Mouse (Mus musculus) spleen, adult 2 months (tissue): ENCODE measurements around the gene Pitpnc1. TPM values are rescaled to one million over a fixed set of nuclear protein-coding genes. Genes with fewer than 3 reads are reported as not detected.

Source experiments
- DNase-seq, 2 experiments: peaks; one replicate each; pipeline versions ENCODE4 v3.0.0 to v3.0.0-alpha.2; 2012 to 2021; ENCODE audit warnings: low spot score in 2 of 2, low read depth in 1 of 2
- H3K27ac ChIP-seq: fragments of 200-500 bp; 2 replicates; pipeline ENCODE4 v1.5.1; 2012; ENCODE audit warnings: low read length, inconsistent platforms; ENCODE audit not compliant: insufficient read depth
- H3K27me3 ChIP-seq: fragments of 200-500 bp; 2 replicates; pipeline ENCODE4 v1.6.1; 2012; ENCODE audit warnings: mild to moderate bottlenecking, moderate library complexity, low read length, inconsistent platforms; ENCODE audit not compliant: control insufficient read depth, insufficient read depth
- H3K36me3 ChIP-seq: fragments of 200-500 bp; 2 replicates; pipeline ENCODE4 v1.6.1; 2012; ENCODE audit warnings: mild to moderate bottlenecking, low read length, inconsistent platforms; ENCODE audit not compliant: control insufficient read depth, insufficient read depth
- H3K4me1 ChIP-seq: fragments of 200-500 bp; 2 replicates; pipeline ENCODE4 v1.6.1; 2011; ENCODE audit warnings: inconsistent platforms; ENCODE audit not compliant: control insufficient read depth, insufficient read depth, insufficient read length
- H3K4me3 ChIP-seq: fragments of 200-500 bp; 2 replicates; pipeline ENCODE4 v1.5.1; 2011; ENCODE audit warnings: mild to moderate bottlenecking, inconsistent platforms; ENCODE audit not compliant: insufficient read depth, insufficient read length; ENCODE audit errors: extremely low read depth
- CTCF ChIP-seq: fragments of 200-500 bp; IDR thresholded peaks from 2 replicates; pipeline ENCODE4 v1.5.1; 2011; ENCODE audit warnings: mild to moderate bottlenecking, inconsistent platforms; ENCODE audit not compliant: insufficient read depth, insufficient read length, insufficient replicate concordance; ENCODE audit errors: extremely low read depth
- POLR2A ChIP-seq: fragments of 200-500 bp; IDR thresholded peaks from 2 replicates; pipeline ENCODE4 v1.6.1; 2011; ENCODE audit warnings: low read depth, low read length, inconsistent platforms
- WGBS: fragments of 180-500 bp; shearing (Covaris S2); methylation state at CpG from one replicate; pipeline ENCODE4 v1.1.7; 2018; 5-methylcytosine and 5-hydroxymethylcytosine counted together
- polyA plus RNA-seq: library from polyadenylated mRNA; depleted of rRNA; stranded (reverse); fragments of >200 nt; gene quantifications from 2 replicates; pipeline ENCODE4 v1.2.3, GENCODE M21; 2012

The Pitpnc1 gene
- polyA plus RNA-seq, 1 experiment: 6.4 TPM

DNA sequence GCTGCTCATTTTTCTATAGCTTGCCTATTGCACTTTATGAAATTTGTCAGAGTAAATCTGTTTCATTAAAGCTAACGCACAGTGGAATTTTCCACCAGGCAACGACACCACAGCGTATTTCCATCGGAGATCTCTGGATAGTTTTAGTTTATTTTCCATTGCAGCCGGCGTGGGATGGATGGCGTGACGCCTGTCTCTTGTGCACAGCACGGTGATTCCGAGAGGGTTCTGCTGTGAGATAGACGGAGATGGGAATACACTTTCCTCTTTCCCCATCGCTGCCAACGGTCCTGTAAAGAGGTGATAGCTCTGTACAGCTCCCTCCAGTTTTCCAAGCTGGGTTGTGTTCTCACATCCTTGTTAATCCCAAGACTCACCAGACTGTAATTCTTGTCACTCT, 138.2 kb downstream of the Pitpnc1 start:
- Histone ChIP-seq H3K27me3 (no peaks in the 10 kb centered on the region), H3K27ac (no peak overlapping the region), H3K4me1 (no peaks in the 10 kb centered on the region; the same call in 1 of the 2 replicates), H3K4me3 (no peak overlapping the region), H3K36me3 (0 out of 2 replicates have a peak, but pooled peaks cover 2% of the 10 kb centered on the region)
- 97% methylated on average over 13 of the region's 13 CpGs for WGBS
- no peak for DNase-seq
- no peak for TF ChIP-seq POLR2A
- TF ChIP-seq CTCF: no peak

DNA sequence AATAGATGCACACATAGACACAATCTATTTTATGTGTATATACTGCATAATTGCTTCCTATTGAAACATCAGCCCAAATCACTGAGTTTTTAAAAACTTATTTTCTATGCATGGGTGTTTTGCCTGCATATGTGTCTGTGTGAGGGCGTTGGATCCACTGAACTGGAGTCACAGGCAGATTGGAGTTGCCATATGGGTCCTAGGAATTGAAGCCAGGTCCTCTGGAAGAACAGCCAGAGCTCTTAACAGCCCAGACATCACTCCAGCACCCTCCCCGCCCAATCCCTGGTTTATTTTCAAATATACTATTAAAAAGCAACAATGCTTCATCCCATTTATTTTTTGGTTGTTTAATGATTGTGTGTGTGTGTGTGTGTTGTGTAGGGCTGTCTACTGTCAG, 139.1 kb downstream of the Pitpnc1 start:
- no peak for TF ChIP-seq POLR2A
- no peak for TF ChIP-seq CTCF
- Histone ChIP-seq H3K36me3 (0 out of 2 replicates have a peak, but pooled peaks cover 2% of the 10 kb centered on the region), H3K4me1 (no peaks in the 10 kb centered on the region; the same call in 1 of the 2 replicates), H3K27ac (no peak overlapping the region), H3K27me3 (no peaks in the 10 kb centered on the region), H3K4me3 (no peak overlapping the region)
- 95% methylated on average over 2 of the region's 2 CpGs for WGBS
- no peak for DNase-seq

DNA sequence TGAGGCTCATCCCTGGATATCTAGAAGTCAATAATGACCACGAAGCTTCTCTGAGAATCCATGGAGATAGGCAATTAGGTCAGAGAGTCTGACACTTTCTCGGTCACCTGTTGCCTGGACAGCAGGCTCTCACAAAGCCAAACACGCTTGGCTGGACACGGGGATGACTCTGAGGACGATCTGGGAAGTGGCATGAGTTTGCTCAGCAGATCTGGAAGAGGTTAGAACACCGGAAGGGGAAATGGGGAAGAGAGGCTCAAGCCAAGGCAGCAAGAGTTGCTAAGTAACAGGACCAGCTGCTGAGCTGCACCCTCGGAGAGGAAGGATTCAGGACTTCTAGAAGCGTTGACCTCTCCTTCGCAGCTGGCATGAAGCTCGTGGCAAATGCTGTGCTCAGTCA, 143.2 kb downstream of the Pitpnc1 start:
- H3K4me1 ChIP-seq: no peaks in the 10 kb centered on the region
- H3K36me3 ChIP-seq: no peaks in the 10 kb centered on the region
- TF ChIP-seq POLR2A (no peak), CTCF (no peak)
- no peak for DNase-seq
- no peak overlapping the region for H3K4me3 ChIP-seq
- H3K27me3 ChIP-seq: no peaks in the 10 kb centered on the region
- 74% methylated on average over 10 of the region's 10 CpGs for WGBS
- no peak overlapping the region for H3K27ac ChIP-seq

- TF ChIP-seq CTCF (no peak), POLR2A (no peak)
- 90% methylated on average over 14 of the region's 14 CpGs for WGBS
- H3K36me3 ChIP-seq: 0 out of 2 replicates have a peak, but pooled peaks cover 1% of the 10 kb centered on the region
Measured at GRCm38 (mm10) chr11:107325739-107326725, 144.5 kb downstream of the Pitpnc1 start.

DNA sequence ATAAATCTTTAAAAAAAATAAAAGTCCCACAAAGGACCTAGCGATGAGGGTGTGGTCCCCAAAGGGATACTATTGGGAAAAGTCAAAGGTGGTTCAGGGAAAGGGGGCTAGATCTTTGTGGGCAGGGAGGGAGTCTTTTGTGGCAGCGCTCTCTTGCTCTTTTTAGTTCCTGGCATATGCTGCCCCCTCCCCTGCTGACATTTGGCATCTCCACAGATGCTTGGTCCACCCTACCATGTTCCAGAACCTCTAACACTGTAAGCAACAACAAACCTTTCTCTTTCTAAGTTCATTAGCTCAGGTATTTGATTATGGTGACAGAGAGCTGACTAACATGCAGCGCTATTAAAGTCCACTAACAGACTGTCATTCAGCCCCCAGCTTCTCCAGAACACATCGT, 145.3 kb downstream of the Pitpnc1 start:
- no peak overlapping the region for H3K4me3 ChIP-seq
- TF ChIP-seq CTCF: no peak
- TF ChIP-seq POLR2A: no peak
- H3K27ac ChIP-seq: no peak overlapping the region
- no peak for DNase-seq
- H3K36me3 ChIP-seq: 0 out of 2 replicates have a peak, but pooled peaks cover 1% of the 10 kb centered on the region
- no peaks in the 10 kb centered on the region for H3K27me3 ChIP-seq
- no peaks in the 10 kb centered on the region for H3K4me1 ChIP-seq
- WGBS: 98% methylated on average over 4 of the region's 4 CpGs

More at GRCm38 (mm10) chr11:107325739-107326725, 144.5 kb downstream of the Pitpnc1 start:
- no peak for DNase-seq
- no peak overlapping the region for H3K4me3 ChIP-seq
- no peaks in the 10 kb centered on the region for H3K4me1 ChIP-seq
- H3K27me3 ChIP-seq: no peaks in the 10 kb centered on the region
- H3K27ac ChIP-seq: no peak overlapping the region

GRCm38 (mm10) chr11:107323173-107323572, 147.3 kb downstream of the Pitpnc1 start:
- TF ChIP-seq POLR2A (no peak), CTCF (no peak)
- Histone ChIP-seq H3K27ac (no peak overlapping the region), H3K4me3 (no peak overlapping the region), H3K4me1 (no peaks in the 10 kb centered on the region), H3K36me3 (0 out of 2 replicates have a peak, but pooled peaks cover 1% of the 10 kb centered on the region), H3K27me3 (no peaks in the 10 kb centered on the region)
- DNase-seq: no peak
- 92% methylated on average over 18 of the region's 18 CpGs for WGBS

- Histone ChIP-seq H3K4me1 (no peaks in the 10 kb centered on the region), H3K4me3 (no peak overlapping the region), H3K27me3 (no peaks in the 10 kb centered on the region), H3K36me3 (0 out of 2 replicates have a peak, but pooled peaks cover 1% of the 10 kb centered on the region), H3K27ac (no peak overlapping the region)
- DNase-seq: no peak
- TF ChIP-seq POLR2A (no peak), CTCF (no peak)
- WGBS: 96% methylated on average over 13 of the region's 13 CpGs
Measured at GRCm38 (mm10) chr11:107322226-107322625, 148.3 kb downstream of the Pitpnc1 start.
